Mouse (Mus musculus): Measurements from ENCODE around the gene Tnni1.

DNA sequence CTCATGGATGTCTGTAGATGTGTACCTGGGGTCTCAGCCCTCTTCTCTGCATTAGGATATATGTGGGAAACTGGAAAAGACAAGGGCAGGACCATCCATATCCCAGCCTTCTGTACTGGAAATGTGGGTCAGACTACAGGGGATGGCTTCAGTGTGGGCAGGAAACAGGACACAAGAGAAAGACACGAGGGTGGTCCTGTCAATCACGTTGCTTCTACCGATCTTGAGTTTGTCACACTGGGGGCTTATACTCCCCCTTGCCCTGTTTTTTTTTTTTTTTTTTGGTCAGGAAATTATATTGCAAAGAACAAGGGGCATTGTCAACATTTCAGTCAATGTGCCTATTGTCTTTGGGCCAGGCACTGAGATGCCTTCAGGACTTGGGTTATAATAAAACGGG, 59.4 kb downstream of the Tnni1 start:
- TF ChIP-seq POLR2A (IDR thresholded peaks at IDR 0.05; ENCODE audit: low read depth, low read length) (no peak), CTCF (IDR thresholded peaks at IDR 0.05; ENCODE audit: extremely low read depth, insufficient read depth, insufficient read length, insufficient replicate concordance) (no peak)
